Mouse (Mus musculus) G1E (cell line): ENCODE measurements around the gene Dnpep. TPM values are rescaled to one million over a fixed set of nuclear protein-coding genes. Genes with fewer than 3 reads are reported as not detected.
A peak's percentile ranks its signal among the peaks of the same experiment; 100 is the strongest.

Experiments
- ATAC-seq: 2 replicates; pipeline ENCODE4 v1.8.0; 2016; ENCODE audit warnings: mild to moderate bottlenecking; ENCODE audit not compliant: insufficient number of reproducible peaks, poor library complexity, low FRiP score, severe bottlenecking; ENCODE audit errors: extremely low read depth
- DNase-seq: peaks from one replicate; pipeline ENCODE4 v3.0.0; 2012; ENCODE audit warnings: low spot score
- H3K27me3 ChIP-seq: 2 replicates; pipeline ENCODE4 v1.6.1; 2012; ENCODE audit warnings: mild to moderate bottlenecking, low read length, inconsistent platforms; ENCODE audit not compliant: insufficient read depth
- H3K36me3 ChIP-seq: replicated peaks from 2 replicates; pipeline ENCODE3; 2012; ENCODE audit warnings: mild to moderate bottlenecking, inconsistent platforms
- H3K4me1 ChIP-seq: 2 replicates; pipeline ENCODE4 v1.6.1; 2012; ENCODE audit warnings: low read depth, low read length, inconsistent platforms, mixed read lengths; ENCODE audit not compliant: insufficient read depth
- H3K4me3 ChIP-seq: 2 replicates; pipeline ENCODE4 v1.5.1; 2012; ENCODE audit warnings: low read depth, mild to moderate bottlenecking, inconsistent platforms, low read length, moderate library complexity, mixed read lengths
- H3K9me3 ChIP-seq: replicated peaks from 2 replicates; pipeline ENCODE4 v1.6.1; 2012; ENCODE audit warnings: inconsistent platforms
- CTCF ChIP-seq: IDR thresholded peaks from 2 replicates; pipeline ENCODE4 v1.5.1; 2012; ENCODE audit warnings: low read depth, low read length, inconsistent platforms, mixed read lengths
- GATA1 ChIP-seq: IDR thresholded peaks from 2 replicates; pipeline ENCODE4 v1.6.1; 2012; ENCODE audit warnings: borderline replicate concordance, low read length, inconsistent platforms, mixed read lengths
- GATA2 ChIP-seq: IDR thresholded peaks from 2 replicates; pipeline ENCODE4 v1.6.1; 2012; ENCODE audit warnings: low read depth, low read length, inconsistent platforms, borderline replicate concordance
- POLR2AphosphoS5 ChIP-seq: IDR thresholded peaks from 2 replicates; pipeline ENCODE4 v1.6.1; 2012; ENCODE audit warnings: low read depth, low read length, inconsistent platforms; ENCODE audit not compliant: insufficient replicate concordance
- TAL1 ChIP-seq: conservative IDR thresholded peaks from 2 replicates; pipeline ENCODE4 v1.6.1; 2012; ENCODE audit warnings: low read depth, low read length, inconsistent platforms, mixed read lengths
- polyA plus RNA-seq: library from polyadenylated mRNA; stranded (reverse); fragments of >175 nt; gene quantifications from 2 replicates; pipeline ENCODE4 v1.2.3, GENCODE M21; 2012
- total RNA-seq, 2 experiments: library from RNA; stranded (forward) in 1 of 2; stranded (reverse) in 1 of 2; fragments of 200-1000 nt in 1 of 2; fragments of >200 nt in 1 of 2; fragmentation: Nextera tagmentation in 1 of 2; gene quantifications; 2 replicates each; pipeline ENCODE4 v1.2.3; 2014 to 2017

The Dnpep gene
- total RNA-seq (2014; fragmentation: Nextera tagmentation) (56.3 and 73.7 TPM in 2 replicates), total RNA-seq (2017) (38.7 and 47.2 TPM in 2 replicates), polyA plus RNA-seq (69.4 and 79.0 TPM in 2 replicates)

DNA sequence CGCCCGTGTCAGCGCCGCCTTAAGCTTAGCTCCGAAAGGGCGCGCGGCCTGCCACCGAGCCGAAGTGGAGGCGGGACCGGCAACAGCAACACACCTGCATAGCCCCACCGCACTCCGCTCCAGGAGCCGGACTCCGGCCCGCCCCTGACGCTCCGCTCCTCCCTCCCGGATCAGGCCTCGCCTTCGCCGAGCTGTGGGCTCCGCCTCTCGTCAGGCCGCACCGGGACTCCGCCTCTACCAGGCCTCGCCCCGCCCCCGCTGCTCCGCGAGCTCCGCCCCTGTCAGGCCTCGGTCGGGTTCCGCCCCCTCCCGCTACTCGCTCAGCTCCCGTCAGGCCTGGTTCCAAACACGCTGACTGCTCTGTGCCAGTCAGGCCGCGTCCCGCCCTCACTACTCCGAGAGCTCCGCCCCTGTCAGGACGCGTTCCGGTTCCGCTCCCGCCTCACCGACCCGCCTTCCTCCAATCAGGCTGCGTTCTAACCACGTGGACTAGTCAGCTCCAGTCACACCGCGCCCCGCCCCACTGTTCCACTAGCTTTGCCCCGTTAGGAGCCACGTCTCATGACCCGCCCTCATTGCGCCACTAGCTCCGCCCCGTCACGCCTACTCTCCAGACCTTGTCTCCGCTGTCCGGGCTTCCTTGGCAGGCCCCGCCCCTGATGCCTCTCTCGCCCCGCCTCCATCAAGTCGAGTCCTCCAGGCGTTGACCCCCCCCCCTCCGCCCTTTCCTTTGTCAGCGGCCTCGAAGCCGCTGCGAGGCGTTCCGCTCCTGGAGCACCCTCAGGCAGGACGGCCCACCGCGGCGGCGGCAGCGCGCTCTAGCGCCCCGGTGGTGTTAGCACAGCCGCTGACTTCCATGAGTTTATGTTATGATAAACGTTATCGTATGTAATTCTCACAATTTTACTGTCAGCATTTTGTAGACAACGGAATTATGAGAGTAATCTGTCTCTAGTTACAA, at the start of gene Dnpep:
Gene Dnpep, minus strand, starts transcription at position 750 of the 961 bp plus-strand sequence.
- DNase-seq, result peak; percentile 100
- Histone ChIP-seq H3K9me3 (no peaks in the 10 kb centered on the region), H3K27me3 (no peaks in the 10 kb centered on the region), H3K36me3 (peaks cover 35% of the 10 kb centered on the region), H3K4me1 (peaks cover 56% of the 10 kb centered on the region), H3K4me3 (peak within 1 kb of the TSS; percentile 78)
- peak; percentile 93 for ATAC-seq
- TF ChIP-seq CTCF (peak; percentile 37), GATA1 (no peak)

DNA sequence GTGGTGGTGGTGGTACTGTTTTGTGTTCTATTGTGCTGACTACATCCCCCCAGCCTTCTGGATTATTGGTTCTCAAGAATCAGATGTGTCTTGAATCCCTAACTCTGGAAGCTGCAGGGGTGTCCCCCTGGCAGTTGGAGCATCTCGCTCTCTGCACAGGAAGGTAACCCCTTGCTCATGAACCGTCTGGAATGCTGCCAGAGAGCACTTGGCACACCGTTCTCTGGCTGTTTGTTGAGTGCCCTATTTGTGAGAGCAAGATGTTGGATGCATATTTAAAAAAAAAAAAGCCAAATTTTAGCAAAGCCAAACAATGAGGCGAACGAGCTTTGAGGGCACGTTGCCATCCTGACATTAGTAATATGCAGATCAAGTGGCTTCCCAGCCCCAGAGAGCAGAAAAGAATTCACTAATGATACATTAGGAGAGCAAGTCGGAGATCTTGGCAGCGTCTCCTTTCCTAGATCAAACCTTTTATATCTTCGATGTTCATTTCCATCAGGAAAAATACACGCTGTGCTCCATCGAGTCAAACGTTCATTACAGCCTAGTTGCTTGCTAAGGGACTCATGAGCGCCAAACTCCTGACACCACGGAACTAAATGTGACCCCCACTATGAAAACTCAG, 47.8 kb upstream of the Dnpep start:
- H3K4me3 ChIP-seq, result no peak overlapping the region
- peaks cover 28% of the 10 kb centered on the region for H3K4me1 ChIP-seq
- ATAC-seq, result no peak
- TF ChIP-seq GATA2 (no peak), GATA1 (no peak), POLR2AphosphoS5 (no peak), CTCF (no peak), TAL1 (no peak)
- no peaks in the 10 kb centered on the region for H3K36me3 ChIP-seq
- no peaks in the 10 kb centered on the region; the same call in 1 of the 2 replicates for H3K9me3 ChIP-seq
- peaks cover 45% of the 10 kb centered on the region for H3K27me3 ChIP-seq
- no peak for DNase-seq

DNA sequence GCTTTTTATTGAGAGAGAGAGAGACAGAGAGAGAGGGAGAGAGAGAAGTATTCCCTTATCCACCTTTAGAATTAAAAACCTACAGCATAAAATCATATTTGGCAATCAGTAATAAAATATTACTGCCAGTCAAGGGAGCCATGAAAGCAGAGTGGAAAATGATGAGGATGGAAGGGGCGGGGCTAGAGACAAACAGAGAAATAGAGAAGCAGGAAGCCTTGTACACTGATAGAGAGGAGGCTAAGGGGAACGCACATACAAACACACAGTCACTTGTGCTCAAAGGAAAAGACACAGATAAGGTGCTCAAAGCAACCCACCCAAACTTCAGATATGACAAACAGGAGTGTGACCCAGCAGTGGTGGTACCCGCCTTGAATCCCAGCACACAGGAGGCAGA, 46.1 kb upstream of the Dnpep start:
- Histone ChIP-seq H3K9me3 (no peaks in the 10 kb centered on the region; the same call in 1 of the 2 replicates), H3K4me1 (peaks cover 28% of the 10 kb centered on the region), H3K36me3 (no peaks in the 10 kb centered on the region), H3K4me3 (no peak overlapping the region), H3K27me3 (peaks cover 47% of the 10 kb centered on the region)
- TF ChIP-seq POLR2AphosphoS5 (no peak), CTCF (no peak), TAL1 (no peak), GATA1 (no peak), GATA2 (no peak)
- ATAC-seq, result no peak
- DNase-seq, result no peak

DNA sequence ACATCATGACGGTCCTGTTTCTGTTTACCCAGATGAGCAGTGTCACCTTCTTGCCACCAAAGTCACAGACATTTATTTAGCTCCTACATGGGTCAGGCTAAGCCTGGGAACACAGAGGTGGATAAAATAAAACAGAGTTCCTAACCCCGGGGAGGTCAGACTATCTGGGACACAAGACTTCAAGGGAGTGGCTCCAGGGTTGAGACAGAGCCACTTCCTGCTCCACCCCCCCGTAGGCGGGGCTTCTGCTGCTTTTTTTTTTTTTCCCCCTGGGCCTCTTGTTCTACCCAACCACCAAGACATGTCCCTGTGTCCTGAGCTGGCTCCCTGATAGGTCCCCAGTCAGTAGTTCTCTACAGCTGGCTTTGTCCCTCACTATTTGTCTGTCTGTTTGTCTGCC, 44.0 kb upstream of the Dnpep start:
- peaks cover 29% of the 10 kb centered on the region for H3K4me1 ChIP-seq
- no peak for TF ChIP-seq TAL1
- TF ChIP-seq CTCF, result no peak
- TF ChIP-seq GATA2, result no peak
- no peak for TF ChIP-seq POLR2AphosphoS5
- no peak for TF ChIP-seq GATA1
- no peaks in the 10 kb centered on the region for H3K36me3 ChIP-seq
- peak; percentile 92 for DNase-seq
- H3K27me3 ChIP-seq, result peaks cover 41% of the 10 kb centered on the region
- H3K9me3 ChIP-seq, result no peaks in the 10 kb centered on the region; the same call in 1 of the 2 replicates
- peak overlapping the region; percentile 63; the same call in 1 of the 2 replicates for H3K4me3 ChIP-seq
- ATAC-seq, result peak; percentile 90

DNA sequence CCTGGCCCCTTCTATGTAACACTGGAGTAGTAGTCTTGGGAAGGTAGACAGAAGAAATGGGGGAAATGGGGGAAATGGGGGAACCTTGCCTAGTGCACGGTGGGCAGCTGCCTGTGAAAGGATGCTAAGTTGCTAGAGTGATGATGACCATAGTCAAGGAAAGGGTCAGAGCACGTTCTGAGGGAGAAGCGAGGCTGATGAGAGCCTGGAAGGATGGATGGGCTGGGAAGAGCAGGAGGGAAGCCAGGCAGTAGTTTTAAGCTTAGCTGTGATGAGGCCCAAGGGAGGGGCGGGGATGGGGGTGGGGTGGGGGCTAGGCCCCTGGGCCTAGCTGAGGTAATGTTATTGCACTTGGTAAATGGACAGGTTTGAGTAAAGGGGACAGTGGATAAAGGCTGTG, 43.3 kb upstream of the Dnpep start:
- no peaks in the 10 kb centered on the region for H3K36me3 ChIP-seq
- ATAC-seq (no peak), DNase-seq (no peak)
- peaks cover 39% of the 10 kb centered on the region for H3K27me3 ChIP-seq
- no peak overlapping the region for H3K4me3 ChIP-seq
- no peaks in the 10 kb centered on the region; the same call in 1 of the 2 replicates for H3K9me3 ChIP-seq
- peaks cover 29% of the 10 kb centered on the region for H3K4me1 ChIP-seq
- TF ChIP-seq CTCF, result no peak
- no peak for TF ChIP-seq TAL1
- TF ChIP-seq GATA1, result no peak
- no peak for TF ChIP-seq GATA2
- no peak for TF ChIP-seq POLR2AphosphoS5
